Mouse (Mus musculus) hindbrain, embryonic 16.5 days (tissue): ENCODE results near the gene Lcn11. TPM values are rescaled to one million over a fixed set of nuclear protein-coding genes. Genes with fewer than 3 reads are reported as not detected.

Experiments
- ATAC-seq: fragments of 200-750 bp; cut with Nextera tagmentation; 2 replicates; pipeline ENCODE4 v1.8.0; 2017; ENCODE audit warnings: moderate TSS enrichment, moderate library complexity
- H3K27ac ChIP-seq: fragments of 300-500 bp; sonication (generic); 2 replicates; pipeline ENCODE4 v1.5.1; 2014; ENCODE audit warnings: low read depth, mild to moderate bottlenecking, control low read depth, low read length, moderate library complexity
- H3K27me3 ChIP-seq: fragments of 300-500 bp; sonication (generic); replicated peaks from 2 replicates; pipeline ENCODE4 v1.6.1; 2014; ENCODE audit warnings: low read length; ENCODE audit not compliant: control insufficient read depth, insufficient read depth
- H3K36me3 ChIP-seq: fragments of 300-500 bp; sonication (generic); 2 replicates; pipeline ENCODE4 v1.6.1; 2014; ENCODE audit warnings: mild to moderate bottlenecking, low read length, moderate library complexity, mixed read lengths; ENCODE audit not compliant: control insufficient read depth, insufficient read depth
- H3K4me1 ChIP-seq: fragments of 300-500 bp; sonication (generic); 2 replicates; pipeline ENCODE4 v1.6.1; 2014; ENCODE audit warnings: low read depth, low read length; ENCODE audit not compliant: control insufficient read depth, insufficient read depth
- H3K4me2 ChIP-seq: fragments of 300-500 bp; sonication (generic); 2 replicates; pipeline ENCODE4 v1.6.1; 2014; ENCODE audit warnings: mild to moderate bottlenecking, low read length, control low read depth, moderate library complexity
- H3K4me3 ChIP-seq: fragments of 300-500 bp; sonication (generic); 2 replicates; pipeline ENCODE4 v1.5.1; 2014; ENCODE audit warnings: mild to moderate bottlenecking, low read length, control low read depth, moderate library complexity
- H3K9ac ChIP-seq: fragments of 300-500 bp; sonication (generic); 2 replicates; pipeline ENCODE4 v1.6.1; 2014; ENCODE audit warnings: low read depth, mild to moderate bottlenecking, control low read depth, low read length, moderate library complexity
- H3K9me3 ChIP-seq: fragments of 300-500 bp; sonication (generic); 2 replicates; pipeline ENCODE4 v1.6.1; 2014; ENCODE audit warnings: mild to moderate bottlenecking, low read length, moderate library complexity; ENCODE audit not compliant: control insufficient read depth
- WGBS: fragments of 180-500 bp; shearing (Covaris S2); extraction: QIAGEN DNeasy Blood & Tissue Kit; methylation state at CpG from one replicate; pipeline ENCODE4 v1.1.7; 2014; 5-methylcytosine and 5-hydroxymethylcytosine counted together
- polyA plus RNA-seq: library from polyadenylated mRNA; unstranded; fragments of >200 nt; fragmentation: Nextera tagmentation; extraction: Ambion mirVana; gene quantifications from 2 replicates; pipeline ENCODE4 v1.2.1, GENCODE M21; 2015

Gene Lcn11
- polyA plus RNA-seq, 1 experiment from 2014 or later = not detected

GRCm38 (mm10) chr2:25774640-25775039 lies 2.2 kb upstream of the Lcn11 start:
- H3K4me3 ChIP-seq = no peak overlapping the region
- H3K27me3 ChIP-seq = no peaks in the 10 kb centered on the region
- no peak overlapping the region for H3K9ac ChIP-seq
- 88% methylated on average over 2 of the region's 2 CpGs for WGBS
- H3K9me3 ChIP-seq = no peaks in the 10 kb centered on the region
- H3K4me2 ChIP-seq = no peak overlapping the region
- no peaks in the 10 kb centered on the region for H3K4me1 ChIP-seq
- no peaks in the 10 kb centered on the region for H3K36me3 ChIP-seq
- no peak for ATAC-seq
- H3K27ac ChIP-seq = no peak overlapping the region

DNA sequence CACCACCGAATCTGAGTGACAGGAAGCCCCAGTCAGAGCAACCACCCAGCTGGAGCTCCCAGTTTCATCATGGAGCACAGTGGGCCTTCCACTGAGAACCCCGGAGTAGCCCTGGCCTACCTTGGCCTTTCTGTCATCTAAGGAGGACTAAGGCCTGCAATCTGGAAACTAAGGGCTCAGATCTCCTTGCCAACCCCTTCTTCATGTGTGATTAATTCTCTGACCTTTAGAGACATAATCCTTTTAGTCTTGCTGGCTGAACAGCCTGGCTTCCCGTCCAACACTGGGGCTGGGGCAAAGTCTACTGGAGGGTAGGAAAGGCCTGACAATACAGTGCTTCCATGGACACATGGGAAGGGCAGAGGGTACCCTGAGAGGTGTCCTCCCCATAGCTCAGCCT lies 826 bp upstream of the Lcn11 start:
- no peaks in the 10 kb centered on the region for H3K9me3 ChIP-seq
- H3K36me3 ChIP-seq = no peaks in the 10 kb centered on the region
- no peak overlapping the region for H3K4me2 ChIP-seq
- H3K4me1 ChIP-seq = no peaks in the 10 kb centered on the region
- 76% methylated on average over 3 of the region's 3 CpGs for WGBS
- ATAC-seq = no peak
- no peaks in the 10 kb centered on the region for H3K27me3 ChIP-seq
- no peak overlapping the region for H3K4me3 ChIP-seq
- H3K27ac ChIP-seq = no peak overlapping the region
- no peak overlapping the region for H3K9ac ChIP-seq

DNA sequence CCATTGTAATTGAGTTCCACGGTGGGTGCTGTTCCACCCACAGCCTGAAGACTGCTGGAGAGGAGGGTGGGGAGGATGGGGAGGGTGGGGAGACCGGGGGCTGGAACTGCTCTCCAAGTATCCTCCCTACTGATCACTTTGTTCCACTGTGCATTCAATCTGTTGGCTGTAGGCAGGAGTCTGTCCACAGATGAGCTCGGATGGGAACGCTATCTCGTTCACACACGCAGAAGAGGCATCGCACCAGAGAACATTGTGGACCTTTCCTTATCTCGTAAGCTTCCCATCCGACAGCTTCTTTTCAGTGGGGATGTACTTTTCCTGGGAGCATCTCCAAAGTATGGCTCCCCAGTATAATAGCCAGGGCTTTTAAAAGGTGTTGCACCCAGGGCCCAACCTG lies 2.3 kb downstream of the Lcn11 start:
- no peak overlapping the region for H3K4me3 ChIP-seq
- H3K9ac ChIP-seq = no peak overlapping the region
- 95% methylated on average over 9 of the region's 9 CpGs for WGBS
- ATAC-seq = no peak
- no peak overlapping the region for H3K27ac ChIP-seq
- H3K4me2 ChIP-seq = no peak overlapping the region
- H3K4me1 ChIP-seq = no peaks in the 10 kb centered on the region
- H3K36me3 ChIP-seq = no peaks in the 10 kb centered on the region
- no peaks in the 10 kb centered on the region for H3K27me3 ChIP-seq
- no peaks in the 10 kb centered on the region for H3K9me3 ChIP-seq

- ATAC-seq = no peak
- Histone ChIP-seq H3K4me3 (no peak overlapping the region), H3K27ac (no peak overlapping the region), H3K27me3 (no peaks in the 10 kb centered on the region), H3K4me1 (no peaks in the 10 kb centered on the region), H3K4me2 (no peak overlapping the region), H3K9ac (no peak overlapping the region), H3K36me3 (no peaks in the 10 kb centered on the region), H3K9me3 (no peaks in the 10 kb centered on the region)
- WGBS = 69% methylated on average over 4 of the region's 4 CpGs
These were observed 4.1 kb downstream of the Lcn11 start for GRCm38 (mm10) chr2:25780921-25781320.

DNA sequence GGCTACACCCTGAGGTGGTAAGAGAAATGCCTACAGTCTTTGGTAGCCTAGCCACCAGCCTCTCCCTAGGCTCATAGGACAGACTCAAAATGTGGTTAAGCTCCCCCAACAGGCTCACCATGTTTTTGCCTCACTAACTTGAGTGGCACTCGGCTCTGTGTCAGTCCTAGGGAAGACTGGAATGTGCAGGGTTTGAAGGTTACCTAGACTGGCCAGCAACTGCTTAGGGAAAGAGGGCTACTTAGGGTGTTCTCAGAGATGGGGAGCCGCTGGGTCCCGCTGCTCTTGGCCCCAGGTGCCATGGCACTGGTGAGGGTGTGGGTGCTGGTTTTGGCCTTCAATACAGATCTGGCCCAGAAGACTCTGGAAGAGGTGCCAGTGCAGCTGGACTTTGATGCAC lies 5.1 kb downstream of the Lcn11 start, which contains the start of gene Gm13539:
Gene Gm13539, plus strand, starts transcription at position 301 of the 400 bp plus-strand sequence.
- Histone ChIP-seq H3K4me3 (no peak within 1 kb of the TSS), H3K9me3 (no peaks in the 10 kb centered on the region), H3K4me2 (no peak within 1 kb of the TSS), H3K27me3 (no peaks in the 10 kb centered on the region), H3K36me3 (no peaks in the 10 kb centered on the region), H3K27ac (no peak within 1 kb of the TSS), H3K9ac (no peak within 1 kb of the TSS), H3K4me1 (no peaks in the 10 kb centered on the region)
- WGBS = 85% methylated on average over 3 of the region's 3 CpGs
- no peak for ATAC-seq

DNA sequence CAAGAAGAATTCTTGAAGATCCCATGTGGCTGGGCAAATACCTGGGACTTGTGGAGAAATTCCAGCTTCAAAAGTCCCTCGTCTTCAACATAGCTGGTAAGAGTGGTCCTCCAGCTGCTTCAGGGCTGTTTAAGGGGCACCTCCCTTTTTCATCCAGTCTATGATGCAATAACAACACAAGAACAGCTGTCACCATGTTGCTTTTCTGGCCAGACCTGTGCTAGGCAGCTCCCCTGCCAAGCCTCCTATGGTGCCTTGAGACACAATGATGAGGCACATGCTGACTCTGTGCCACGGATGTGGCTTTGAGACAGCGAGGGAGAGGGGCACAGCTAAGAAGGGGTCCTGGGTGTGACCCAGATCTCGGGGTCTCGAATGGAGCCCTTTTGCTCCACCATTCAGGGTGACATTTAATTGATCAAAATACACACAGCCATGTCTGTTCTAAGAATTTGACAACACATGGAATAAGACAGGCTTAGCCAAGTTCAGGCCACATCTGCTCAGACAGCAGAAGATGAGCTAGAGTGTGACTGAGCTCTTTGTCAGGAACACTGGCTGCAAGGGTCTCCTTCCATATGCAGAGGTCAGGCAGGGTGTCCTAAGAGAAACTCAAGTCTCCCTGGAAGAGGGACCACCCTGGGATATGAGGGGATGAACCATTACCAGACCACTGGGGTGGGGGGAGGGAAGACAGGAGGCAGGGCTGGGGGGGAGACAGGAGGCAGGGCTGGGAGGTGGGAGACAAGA lies 8.9 kb downstream of the Lcn11 start:
- Histone ChIP-seq H3K4me2 (no peak overlapping the region), H3K4me1 (no peaks in the 10 kb centered on the region), H3K4me3 (no peak overlapping the region), H3K9me3 (no peaks in the 10 kb centered on the region), H3K27ac (no peak overlapping the region), H3K36me3 (no peaks in the 10 kb centered on the region), H3K9ac (no peak overlapping the region), H3K27me3 (no peaks in the 10 kb centered on the region)
- ATAC-seq = no peak
- WGBS = 62% methylated on average over 5 of the region's 5 CpGs

- no peak for ATAC-seq
- Histone ChIP-seq H3K4me2 (no peak overlapping the region), H3K36me3 (no peaks in the 10 kb centered on the region), H3K27ac (no peak overlapping the region), H3K27me3 (no peaks in the 10 kb centered on the region), H3K9ac (no peak overlapping the region), H3K9me3 (no peaks in the 10 kb centered on the region), H3K4me3 (no peak overlapping the region), H3K4me1 (no peaks in the 10 kb centered on the region)
- WGBS = 88% methylated on average over 3 of the region's 3 CpGs
These were observed 12.3 kb downstream of the Lcn11 start for GRCm38 (mm10) chr2:25789092-25789491.

DNA sequence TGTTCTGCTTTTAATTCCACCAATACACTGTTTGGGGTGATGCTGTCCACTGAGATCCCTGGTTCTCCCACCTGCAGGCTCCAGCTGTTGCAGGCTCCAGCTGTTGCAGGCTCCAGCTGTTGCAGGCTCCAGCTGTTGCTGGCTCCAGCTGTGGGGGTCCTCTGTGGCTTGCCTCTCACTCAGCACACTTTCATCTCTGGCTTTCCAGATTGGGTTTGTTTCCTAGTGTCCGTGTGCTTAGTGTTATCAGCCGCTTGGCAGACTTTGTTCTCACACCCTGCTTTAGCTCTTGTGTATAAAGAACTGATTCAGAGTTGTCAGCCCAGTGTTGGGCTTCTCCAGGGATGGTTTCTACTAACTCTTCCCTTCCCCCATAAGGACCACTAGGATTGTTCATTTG lies 20.8 kb downstream of the Lcn11 start:
- H3K4me1 ChIP-seq = no peaks in the 10 kb centered on the region
- WGBS = 40% methylated on average over 2 of the region's 2 CpGs
- no peak overlapping the region for H3K4me3 ChIP-seq
- H3K4me2 ChIP-seq = no peak overlapping the region
- H3K9ac ChIP-seq = no peak overlapping the region
- H3K27me3 ChIP-seq = no peaks in the 10 kb centered on the region
- no peaks in the 10 kb centered on the region for H3K36me3 ChIP-seq
- no peaks in the 10 kb centered on the region for H3K9me3 ChIP-seq
- H3K27ac ChIP-seq = no peak overlapping the region
- ATAC-seq = no peak

- WGBS = 38% methylated on average over 5 of the region's 5 CpGs
- no peak for ATAC-seq
- Histone ChIP-seq H3K27ac (no peak overlapping the region), H3K9me3 (no peaks in the 10 kb centered on the region), H3K27me3 (no peaks in the 10 kb centered on the region), H3K36me3 (no peaks in the 10 kb centered on the region), H3K4me3 (no peak overlapping the region), H3K4me1 (no peaks in the 10 kb centered on the region), H3K9ac (no peak overlapping the region), H3K4me2 (no peak overlapping the region)
These were observed 21.2 kb downstream of the Lcn11 start for GRCm38 (mm10) chr2:25798065-25798464.
